Mouse (Mus musculus): ENCODE results near the gene Uba2.
"Not testable (repeated sequence)": the region's sequence is repeated elsewhere in the genome, so short reads cannot be mapped to it uniquely, and the experiment has no call there.

The Uba2 gene

GRCm38 (mm10) chr7:34169454-34169853 lies at the start of gene Uba2:
Gene Uba2, minus strand, starts transcription at chr7:34169599.
- DNase-seq (ENCODE audit: low read depth, low spot score), result no peak

DNA sequence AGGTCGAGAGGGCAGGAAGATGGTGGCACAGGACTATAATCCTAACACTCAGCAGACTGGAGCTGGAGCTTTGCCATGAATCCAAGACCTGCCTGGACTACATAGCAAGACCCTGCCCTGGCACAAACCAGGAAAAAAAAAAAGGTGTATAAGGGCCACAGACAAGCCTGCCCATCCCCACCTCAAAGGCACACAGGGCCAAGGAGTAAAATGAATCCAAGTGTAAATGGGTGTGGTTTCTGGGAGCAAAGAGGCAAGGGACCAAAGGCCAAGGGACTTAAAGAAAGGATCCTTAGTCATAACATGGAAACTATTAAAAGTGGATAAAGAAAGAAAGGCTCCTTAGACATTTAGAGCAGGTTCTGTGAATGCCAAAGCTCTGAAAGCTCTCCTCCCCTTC lies 49.1 kb upstream of the Uba2 start:
- no peak for DNase-seq (ENCODE audit: low read depth, low spot score)

- no peak for DNase-seq (ENCODE audit: low read depth, low spot score)
Measured at GRCm38 (mm10) chr7:34216474-34216873, 47.1 kb upstream of the Uba2 start.

DNA sequence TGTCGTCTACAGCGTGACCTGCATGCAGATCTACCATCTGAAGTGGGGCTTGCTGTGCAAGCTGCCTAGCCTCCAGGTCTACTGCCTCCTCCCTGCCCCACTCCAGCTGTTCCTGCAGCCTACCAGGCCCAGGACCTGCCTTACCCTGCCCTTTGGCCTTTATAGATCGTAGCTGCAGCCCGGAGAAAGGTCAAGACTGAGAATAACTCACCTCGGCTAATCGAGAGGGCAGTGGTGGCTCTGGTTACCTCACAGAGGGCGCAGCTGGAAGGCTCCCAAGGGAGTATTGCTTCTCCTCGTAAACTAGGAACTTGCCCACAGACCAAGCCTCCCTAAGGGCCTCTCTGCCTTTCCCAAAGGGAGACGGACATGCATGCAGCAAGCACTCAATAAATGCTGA lies 46.1 kb upstream of the Uba2 start:
- no peak for DNase-seq (ENCODE audit: low read depth, low spot score)

GRCm38 (mm10) chr7:34214644-34215043 lies 45.2 kb upstream of the Uba2 start:
- no peak for DNase-seq (ENCODE audit: low read depth, low spot score)

DNA sequence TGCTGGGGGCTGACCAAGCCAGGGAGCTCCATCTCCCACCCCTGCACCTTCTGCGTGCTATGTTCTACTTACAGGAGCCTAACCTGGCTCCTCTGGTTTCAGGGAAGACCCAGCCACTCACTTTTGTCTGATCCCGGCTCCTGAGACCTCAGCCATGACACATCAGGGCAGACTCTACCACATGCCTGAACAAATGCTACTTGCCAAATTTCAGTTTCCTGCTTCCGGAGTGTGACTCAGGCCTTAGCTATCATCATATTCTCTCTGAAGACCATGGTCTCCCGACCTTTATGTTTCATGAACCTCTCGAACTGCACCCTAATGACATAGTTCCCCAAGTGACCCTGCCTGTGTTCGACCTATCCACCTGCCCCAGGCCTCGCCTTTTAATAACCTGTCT lies 43.9 kb upstream of the Uba2 start:
- DNase-seq (ENCODE audit: low read depth, low spot score), result no peak

DNA sequence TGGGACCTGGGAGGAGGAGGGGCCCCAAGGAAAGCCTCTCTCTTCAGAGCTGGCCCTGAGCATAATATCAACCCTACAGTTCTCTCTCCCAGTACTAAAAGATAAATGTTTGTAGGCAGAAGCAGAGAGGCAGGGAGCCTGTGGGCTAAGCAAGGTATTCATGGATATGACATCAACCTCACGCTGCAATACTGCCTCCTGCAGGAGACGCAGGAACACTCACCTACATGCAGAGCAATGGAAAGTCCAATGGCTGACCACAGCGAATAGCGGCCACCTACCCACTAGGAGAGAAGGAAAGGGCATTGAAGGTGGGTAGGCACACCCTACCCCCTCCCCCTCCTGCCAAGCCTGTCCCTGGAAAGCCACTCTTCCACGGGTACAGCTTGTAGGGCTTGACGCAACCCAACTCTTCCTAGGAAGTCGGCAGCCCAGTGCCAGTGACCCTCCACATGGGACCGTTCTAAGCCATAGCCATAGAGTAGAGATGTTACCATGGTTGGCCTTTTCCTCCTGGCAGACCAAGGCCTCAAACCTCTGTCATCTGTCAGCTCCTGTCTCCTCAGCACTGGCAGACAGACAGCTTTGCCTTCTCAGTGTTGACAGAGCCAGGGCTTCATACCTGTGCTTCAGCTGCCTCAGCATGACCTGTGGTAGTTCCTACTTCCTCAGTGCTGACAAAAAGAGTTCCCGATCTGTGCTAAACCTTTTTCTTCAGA lies 38.8 kb upstream of the Uba2 start:
- DNase-seq (ENCODE audit: low read depth, low spot score), result no peak

- no peak for DNase-seq (ENCODE audit: low read depth, low spot score)
Measured at GRCm38 (mm10) chr7:34206331-34206730, 36.9 kb upstream of the Uba2 start.

DNA sequence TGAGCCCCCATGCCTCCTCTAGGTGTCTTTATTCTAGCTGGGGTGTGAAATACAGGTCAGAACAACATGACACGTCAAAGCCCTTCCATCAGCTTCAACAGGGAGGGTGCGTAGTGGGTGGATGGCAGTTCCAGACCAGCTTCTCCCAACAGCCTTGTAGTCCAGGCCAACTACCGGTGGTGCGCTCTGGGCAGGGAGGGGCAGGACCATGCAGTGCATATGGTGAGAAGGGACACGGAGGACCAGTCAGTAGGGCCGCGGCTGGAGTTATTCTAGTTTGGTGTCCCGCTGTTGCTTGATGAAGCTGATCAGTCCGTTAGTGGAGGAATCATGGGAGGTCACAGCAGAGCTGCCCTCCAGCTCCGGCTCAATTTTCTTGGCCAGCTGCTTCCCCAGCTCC lies 32.7 kb upstream of the Uba2 start:
- not testable (repeated sequence) for DNase-seq (ENCODE audit: low read depth, low spot score)

DNA sequence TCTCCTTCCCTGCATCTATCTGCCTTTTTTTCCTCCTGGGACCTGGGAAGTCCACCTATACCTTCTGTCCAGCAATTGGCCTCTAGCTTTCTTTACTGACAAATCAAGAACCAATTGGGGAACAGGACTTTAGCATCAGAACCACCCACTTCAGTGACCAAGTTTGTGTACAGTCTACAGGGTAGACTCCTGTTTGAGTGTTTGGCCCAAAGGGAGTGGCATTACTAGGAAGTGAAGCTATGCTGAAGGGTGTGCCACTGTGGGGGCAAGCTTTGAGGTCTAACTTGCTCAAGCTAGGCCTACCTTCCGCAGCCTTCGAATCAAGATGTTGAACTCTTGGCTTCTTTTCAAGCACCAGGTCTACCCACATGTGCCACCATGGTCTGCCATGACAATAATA lies 31.4 kb upstream of the Uba2 start:
- DNase-seq (ENCODE audit: low read depth, low spot score), result no peak

GRCm38 (mm10) chr7:34198346-34198745 lies 28.9 kb upstream of the Uba2 start:
- peak; percentile 64 for DNase-seq (ENCODE audit: low read depth, low spot score)

- DNase-seq (ENCODE audit: low read depth, low spot score), result peak; percentile 82
Measured at GRCm38 (mm10) chr7:34196132-34197128, 27.0 kb upstream of the Uba2 start, which contains the start of gene Pdcd2l. Gene Pdcd2l, minus strand, starts transcription at chr7:34196661.

- DNase-seq (ENCODE audit: low read depth, low spot score), result peak; percentile 28
Measured at GRCm38 (mm10) chr7:34195632-34196031, 26.2 kb upstream of the Uba2 start.

- DNase-seq (ENCODE audit: low read depth, low spot score), result no peak
Measured at GRCm38 (mm10) chr7:34192825-34193224, 23.4 kb upstream of the Uba2 start.

DNA sequence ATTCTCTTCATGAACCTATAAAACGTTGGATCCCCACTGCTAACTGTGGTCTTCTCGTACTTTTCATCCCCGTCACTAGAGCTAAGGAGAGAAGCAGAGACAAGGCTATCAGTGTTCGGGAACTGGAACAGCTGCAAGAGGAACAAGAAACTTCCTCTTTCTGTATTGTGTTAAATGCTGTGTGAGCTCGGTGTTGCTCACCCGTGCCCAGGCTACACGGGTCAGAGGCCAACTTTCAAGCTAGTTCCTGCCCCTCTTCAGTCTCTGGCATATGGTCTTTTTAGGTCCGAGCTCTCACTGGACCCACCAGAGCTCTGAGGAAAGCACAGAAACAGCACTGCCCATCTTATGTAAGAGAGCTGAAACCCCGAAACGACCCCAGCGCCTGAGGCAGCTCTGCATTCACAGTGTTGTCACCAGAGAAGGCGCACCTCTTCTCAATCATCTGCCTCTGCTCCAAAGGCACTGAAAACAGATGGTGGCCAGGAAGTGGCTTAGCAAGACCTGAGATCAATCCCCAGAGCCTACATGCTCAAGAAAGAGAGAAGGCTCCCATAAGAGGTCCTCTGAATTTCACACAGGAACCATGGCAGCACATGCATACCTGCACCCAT lies 20.1 kb upstream of the Uba2 start:
- DNase-seq (ENCODE audit: low read depth, low spot score), result no peak

DNA sequence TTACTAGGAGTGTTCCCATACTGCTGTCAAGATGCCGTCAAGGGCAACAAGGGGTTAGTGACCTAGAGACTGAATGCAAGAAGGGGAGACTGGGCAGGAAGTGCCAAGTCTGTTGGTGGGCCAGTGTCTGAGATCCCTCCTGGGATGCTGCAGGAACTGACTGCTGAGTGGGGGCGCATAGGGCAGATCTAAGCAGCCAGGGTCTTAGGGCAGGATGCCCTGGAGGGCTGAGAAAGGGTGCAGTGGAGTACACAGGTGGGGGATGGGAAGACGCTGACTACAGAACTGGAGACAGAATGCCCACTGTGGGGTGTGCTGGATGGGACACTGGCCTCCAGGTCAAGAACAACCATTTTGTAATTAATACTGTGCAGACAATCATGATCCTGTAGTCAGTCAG lies 14.4 kb upstream of the Uba2 start:
- DNase-seq (ENCODE audit: low read depth, low spot score), result no peak

DNA sequence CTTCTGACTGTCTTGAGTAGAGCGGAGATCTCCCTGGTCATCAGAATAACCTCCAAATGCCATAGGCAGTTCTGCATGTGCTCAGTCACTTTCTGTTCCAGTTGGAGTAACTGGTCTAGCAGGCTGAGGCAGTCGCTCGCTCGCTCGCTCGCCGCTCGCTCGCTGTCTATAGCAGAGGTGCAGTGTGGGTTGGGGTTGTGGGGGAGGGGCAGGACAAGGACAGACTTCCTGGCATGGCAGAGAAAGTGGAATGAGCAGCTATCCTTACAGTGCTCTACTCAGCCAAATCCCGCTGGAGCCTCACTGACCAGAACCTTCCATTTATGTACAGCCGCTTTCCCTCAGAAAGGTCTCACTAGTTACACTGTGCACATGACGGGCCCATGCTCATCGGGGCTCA lies 14.0 kb upstream of the Uba2 start:
- DNase-seq (ENCODE audit: low read depth, low spot score), result no peak

DNA sequence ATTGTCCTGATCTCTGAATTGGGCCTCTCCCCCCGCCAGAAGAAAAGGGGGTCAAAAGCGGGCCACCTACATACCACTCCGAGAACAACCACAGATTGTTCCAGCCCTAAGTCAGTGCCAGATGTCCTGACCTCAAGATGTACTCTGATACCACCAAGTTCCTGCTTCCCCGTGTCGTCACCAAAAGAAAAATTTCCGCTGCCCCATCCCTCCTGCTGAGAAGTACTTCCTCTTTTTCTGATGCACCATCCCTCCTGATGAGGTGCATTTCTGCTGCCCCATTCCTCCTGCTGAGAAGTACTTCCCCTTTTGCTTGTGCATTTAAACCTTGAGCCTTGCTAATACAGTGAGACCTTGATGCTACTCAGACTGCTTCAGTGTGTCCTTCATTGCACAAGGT lies 6.8 kb upstream of the Uba2 start:
- not testable (repeated sequence) for DNase-seq (ENCODE audit: low read depth, low spot score)

GRCm38 (mm10) chr7:34172251-34172650 lies 2.9 kb upstream of the Uba2 start:
- no peak for DNase-seq (ENCODE audit: low read depth, low spot score)

DNA sequence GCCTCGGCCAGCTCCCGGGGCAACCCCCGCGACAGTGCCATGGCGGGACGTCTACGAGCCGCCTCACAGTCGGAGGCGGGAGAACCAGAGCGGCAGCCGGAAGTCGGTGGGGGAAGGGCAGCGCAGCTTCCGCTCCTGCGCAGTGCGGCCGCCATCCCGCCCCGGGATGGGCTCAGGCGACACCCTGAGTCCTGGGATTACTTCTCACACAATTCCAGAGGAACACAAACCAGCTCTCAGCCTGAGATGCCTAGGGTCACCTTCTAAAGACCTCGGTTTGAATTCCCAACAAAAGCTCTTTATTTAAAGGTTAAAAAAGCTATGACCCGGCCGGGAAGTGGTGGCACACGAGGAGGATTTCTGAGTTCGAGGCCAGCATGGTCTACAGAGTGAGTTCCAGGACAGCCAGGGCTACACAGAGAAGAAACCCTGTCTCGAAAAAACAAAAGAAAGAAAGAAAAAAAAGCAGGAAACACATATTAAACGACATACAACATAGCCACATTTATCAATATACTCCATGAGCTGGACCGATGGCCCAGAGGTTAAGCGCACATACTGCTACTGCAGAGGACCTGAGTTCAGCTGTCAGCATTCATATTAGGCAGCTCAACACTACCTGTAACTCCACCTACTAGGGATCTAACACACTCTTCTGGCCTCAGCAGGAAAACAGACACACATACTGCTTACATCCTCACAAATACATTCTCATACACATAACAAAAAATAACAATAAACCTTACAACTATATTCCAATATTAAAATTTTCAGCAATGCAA lies 738 bp downstream of the Uba2 start:
- DNase-seq (ENCODE audit: low read depth, low spot score), result peak; percentile 81

DNA sequence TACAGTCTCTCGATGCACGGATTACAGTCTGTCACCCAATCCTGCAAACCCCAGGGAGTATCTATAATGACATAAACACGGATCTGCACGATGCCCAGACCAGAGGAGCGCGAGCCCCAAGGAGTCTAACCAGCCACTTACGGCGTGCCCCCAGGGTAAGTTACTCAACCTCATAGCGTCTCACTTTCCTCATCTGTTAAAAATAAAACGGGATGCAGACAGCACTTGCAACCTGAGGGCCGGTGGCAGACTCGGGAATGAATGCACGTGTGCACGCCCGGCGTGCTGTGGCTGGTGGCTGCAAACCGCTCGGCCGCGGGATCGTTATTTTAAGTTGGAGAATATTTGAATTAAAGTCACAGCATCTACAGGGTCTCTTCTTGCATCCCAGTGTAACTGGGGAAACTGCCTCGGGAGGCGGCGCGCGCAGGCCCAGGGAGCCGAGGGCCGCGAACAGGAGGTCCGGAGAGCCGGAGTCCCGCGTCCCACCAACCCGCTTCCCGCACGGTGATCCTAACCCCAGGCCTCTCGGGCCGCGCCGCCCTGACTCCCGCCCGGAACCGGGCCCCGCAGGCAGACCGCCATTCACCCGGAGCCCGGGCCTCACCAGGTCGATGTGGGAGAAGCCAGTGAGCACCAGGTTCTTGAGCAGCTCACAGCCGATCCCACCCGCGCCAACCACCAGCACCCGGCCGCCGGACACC lies 1.5 kb downstream of the Uba2 start:
- peak; percentile 25 for DNase-seq (ENCODE audit: low read depth, low spot score)

Measured in c-Kit-negative CD71-positive TER-119-positive erythroid progenitor cells, embryonic 14.5 days (primary cell).